Mouse (Mus musculus) hindbrain, postnatal 0 days (tissue): Measurements from ENCODE around the gene Pjvk. TPM values are rescaled to one million over a fixed set of nuclear protein-coding genes. Genes with fewer than 3 reads are reported as not detected.

Experiments used
- ATAC-seq: fragments of 200-750 bp; cut with Nextera tagmentation; 2 replicates; pipeline ENCODE4 v1.8.0; 2017; ENCODE audit warnings: mild to moderate bottlenecking, moderate TSS enrichment, moderate library complexity
- DNase-seq: peaks from one replicate; pipeline ENCODE4 v3.0.0-alpha.2; 2015; ENCODE audit warnings: low spot score
- H3K27ac ChIP-seq: fragments of 300-500 bp; sonication (generic); 2 replicates; pipeline ENCODE4 v1.5.1; 2014; ENCODE audit warnings: mild to moderate bottlenecking
- H3K27me3 ChIP-seq: fragments of 300-500 bp; sonication (generic); 2 replicates; pipeline ENCODE4 v1.6.1; 2014; ENCODE audit warnings: low read length, mixed read lengths; ENCODE audit not compliant: insufficient read depth
- H3K36me3 ChIP-seq: fragments of 300-500 bp; sonication (generic); 2 replicates; pipeline ENCODE4 v1.6.1; 2014; ENCODE audit warnings: low read length, mixed read lengths; ENCODE audit not compliant: insufficient read depth
- H3K4me1 ChIP-seq: fragments of 300-500 bp; sonication (generic); 2 replicates; pipeline ENCODE4 v1.6.1; 2014; ENCODE audit warnings: antibody characterized with exemption, low read length, mixed read lengths; ENCODE audit not compliant: insufficient read depth
- H3K4me2 ChIP-seq: fragments of 300-500 bp; sonication (generic); 2 replicates; pipeline ENCODE4 v1.6.1; 2014; ENCODE audit warnings: low read depth, mild to moderate bottlenecking, low read length, moderate library complexity, mixed read lengths
- H3K4me3 ChIP-seq: fragments of 300-500 bp; sonication (generic); 2 replicates; pipeline ENCODE4 v1.5.1; 2014; ENCODE audit warnings: low read length
- H3K9ac ChIP-seq: fragments of 300-500 bp; sonication (generic); replicated peaks from 2 replicates; pipeline ENCODE4 v1.6.1; 2014; ENCODE audit warnings: mild to moderate bottlenecking, low read length, moderate library complexity, mixed read lengths
- H3K9me3 ChIP-seq: fragments of 300-500 bp; sonication (generic); 2 replicates; pipeline ENCODE4 v1.6.1; 2016; ENCODE audit warnings: low read length, mixed read lengths
- CTCF ChIP-seq: IDR thresholded peaks from 2 replicates; pipeline ENCODE4 v1.5.1; 2016; ENCODE audit warnings: antibody characterized with exemption, control low read depth, low read depth
- WGBS: fragments of 180-500 bp; shearing (Covaris S2); extraction: QIAGEN DNeasy Blood & Tissue Kit; methylation state at CpG from one replicate; pipeline ENCODE4 v1.1.7; 2014; 5-methylcytosine and 5-hydroxymethylcytosine counted together
- polyA plus RNA-seq: library from polyadenylated mRNA; unstranded; fragments of >200 nt; fragmentation: Nextera tagmentation; extraction: Ambion mirVana; gene quantifications from 2 replicates; pipeline ENCODE4 v1.2.1, GENCODE M21; 2015
- total RNA-seq: library from RNA; depleted of rRNA; stranded (reverse); fragments of >200 nt; gene quantifications from 2 replicates; pipeline ENCODE4 v1.2.3, GENCODE M21; 2014; rRNA removed

Gene Pjvk
- total RNA-seq, result 0.18 and 0.37 TPM in 2 replicates
- polyA plus RNA-seq, result 0.63 and 1.5 TPM in 2 replicates

GRCm38 (mm10) chr2:76647883-76648570, at the start of gene Pjvk, which contains the start of gene Prkra:
Gene Pjvk (plus strand): TSS chr2:76648476.
Gene Prkra (minus strand): TSS chr2:76648015.
- WGBS, result under 1% methylated on average over 39 of the region's 42 CpGs
- Histone ChIP-seq H3K4me2 (peak within 1 kb of the TSS; percentile 67), H3K27ac (peak within 1 kb of the TSS; percentile 92), H3K4me1 (peaks cover 14% of the 10 kb centered on the region), H3K27me3 (no peaks in the 10 kb centered on the region), H3K9ac (peak within 1 kb of the TSS; percentile 83), H3K36me3 (peaks cover 3% of the 10 kb centered on the region; the same call in 1 of the 2 replicates), H3K4me3 (peak within 1 kb of the TSS; percentile 77), H3K9me3 (no peaks in the 10 kb centered on the region)
- peak; percentile 9; the same call in 1 of the 2 replicates for TF ChIP-seq CTCF
- ATAC-seq (peak; percentile 98), DNase-seq (peak; percentile 98)

GRCm38 (mm10) chr2:76599214-76599613, 49.1 kb upstream of the Pjvk start:
- Histone ChIP-seq H3K36me3 (peaks cover 11% of the 10 kb centered on the region), H3K4me3 (no peak overlapping the region), H3K9ac (no peak overlapping the region), H3K9me3 (no peaks in the 10 kb centered on the region), H3K27ac (no peak overlapping the region), H3K4me2 (no peak overlapping the region), H3K27me3 (no peaks in the 10 kb centered on the region), H3K4me1 (no peaks in the 10 kb centered on the region)
- WGBS, result 68% methylated on average over 5 of the region's 5 CpGs
- DNase-seq (no peak), ATAC-seq (no peak)
- peak; percentile 24 for TF ChIP-seq CTCF

DNA sequence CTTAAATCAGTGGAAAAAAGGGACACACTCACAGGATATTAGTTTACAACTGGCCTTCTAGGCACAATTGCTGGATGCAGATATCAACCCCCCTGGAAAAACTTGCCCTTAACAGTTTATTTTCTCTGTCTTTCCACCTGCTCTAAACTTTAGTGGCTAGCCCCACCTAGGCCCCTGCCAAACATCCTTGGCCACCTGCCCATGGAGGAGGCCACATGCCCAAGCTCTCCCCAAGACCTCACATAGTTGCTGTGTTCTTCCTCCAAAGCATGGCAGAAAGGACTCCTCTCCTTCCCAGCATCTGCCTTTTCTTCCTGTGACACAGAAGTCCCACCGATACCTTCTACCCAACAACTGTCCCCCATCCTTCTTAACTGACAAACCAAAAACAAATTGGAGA, 46.0 kb upstream of the Pjvk start:
- 95% methylated on average over 1 of the region's 1 CpGs for WGBS
- no peak for ATAC-seq

GRCm38 (mm10) chr2:76606704-76607103, 41.6 kb upstream of the Pjvk start:
- Histone ChIP-seq H3K4me1 (no peaks in the 10 kb centered on the region), H3K4me3 (no peak overlapping the region), H3K36me3 (no peaks in the 10 kb centered on the region), H3K9ac (no peak overlapping the region), H3K9me3 (no peaks in the 10 kb centered on the region), H3K27ac (no peak overlapping the region), H3K4me2 (no peak overlapping the region), H3K27me3 (no peaks in the 10 kb centered on the region)
- WGBS, result 93% methylated on average over 3 of the region's 3 CpGs
- no peak for ATAC-seq
- no peak for TF ChIP-seq CTCF
- DNase-seq, result no peak

More for the DNA sequence above, 46.0 kb upstream of the Pjvk start:
- Histone ChIP-seq H3K4me2 (no peak overlapping the region), H3K9ac (no peak overlapping the region), H3K36me3 (no peaks in the 10 kb centered on the region), H3K27me3 (no peaks in the 10 kb centered on the region), H3K4me3 (no peak overlapping the region), H3K27ac (no peak overlapping the region), H3K9me3 (no peaks in the 10 kb centered on the region), H3K4me1 (no peaks in the 10 kb centered on the region)
- DNase-seq, result no peak
- TF ChIP-seq CTCF, result no peak

DNA sequence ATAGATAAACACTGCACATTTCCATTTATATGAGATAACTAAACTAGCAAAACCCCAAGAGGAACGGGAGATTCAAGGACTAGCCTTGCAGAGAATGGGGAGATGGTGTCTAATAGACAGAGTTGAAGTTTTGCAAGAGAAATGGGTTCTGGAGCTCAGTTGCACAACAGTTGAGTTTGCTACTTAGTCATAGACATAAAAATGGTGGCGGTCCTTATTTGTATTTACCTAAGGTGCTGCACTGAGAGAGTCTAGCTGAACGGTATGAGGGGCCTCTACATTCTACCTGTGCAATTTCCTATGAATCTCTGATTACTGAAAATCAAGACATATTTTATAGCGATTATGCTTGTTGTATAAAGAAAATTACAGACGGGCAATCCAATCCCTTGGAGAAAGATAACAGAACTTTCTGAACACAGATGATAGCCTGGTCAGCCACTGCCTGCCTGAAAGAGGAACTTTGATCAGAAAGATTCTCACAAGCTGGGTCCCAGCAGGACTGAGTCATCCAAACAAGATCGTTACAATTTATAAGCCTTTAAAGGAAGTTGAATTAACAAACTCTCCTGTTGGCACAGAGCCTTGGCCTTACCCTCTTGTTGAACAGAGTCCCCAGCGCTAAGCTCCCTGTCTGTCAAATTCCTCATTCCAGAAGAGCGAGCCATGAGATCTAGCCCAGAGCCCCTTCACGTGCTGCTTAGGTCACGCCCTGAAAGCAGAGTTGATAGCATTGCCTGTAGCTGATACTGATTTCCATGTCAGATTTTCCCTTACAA, 37.8 kb upstream of the Pjvk start:
- Histone ChIP-seq H3K27ac (no peak overlapping the region), H3K27me3 (no peaks in the 10 kb centered on the region), H3K4me1 (no peaks in the 10 kb centered on the region), H3K4me2 (no peak overlapping the region), H3K36me3 (no peaks in the 10 kb centered on the region), H3K9me3 (no peaks in the 10 kb centered on the region), H3K4me3 (no peak overlapping the region), H3K9ac (no peak overlapping the region)
- no peak for TF ChIP-seq CTCF
- no peak for ATAC-seq
- DNase-seq, result no peak
- WGBS, result 79% methylated on average over 10 of the region's 10 CpGs

DNA sequence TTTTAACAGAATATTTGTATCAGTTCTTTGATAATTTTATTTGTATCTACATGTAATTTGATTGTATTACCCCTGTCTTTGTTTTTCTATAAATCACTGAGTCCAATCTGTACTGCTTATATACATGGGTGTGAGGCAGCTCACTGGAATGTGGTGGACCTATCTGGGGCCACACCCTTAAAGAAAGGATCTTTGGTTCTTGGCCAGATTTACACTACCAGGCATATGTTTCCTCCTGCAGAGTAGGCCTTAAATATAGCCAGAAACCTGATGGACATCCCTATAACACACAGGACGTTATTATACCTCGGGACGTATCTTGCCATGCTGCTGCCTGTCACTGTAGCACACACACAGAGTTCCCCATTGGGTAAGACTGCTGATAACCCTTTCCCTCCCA, 36.3 kb upstream of the Pjvk start:
- Histone ChIP-seq H3K9ac (no peak overlapping the region), H3K9me3 (no peaks in the 10 kb centered on the region), H3K27ac (no peak overlapping the region), H3K4me1 (no peaks in the 10 kb centered on the region), H3K4me2 (no peak overlapping the region), H3K27me3 (no peaks in the 10 kb centered on the region), H3K4me3 (no peak overlapping the region), H3K36me3 (no peaks in the 10 kb centered on the region)
- DNase-seq (no peak), ATAC-seq (no peak)
- WGBS, result 79% methylated on average over 3 of the region's 3 CpGs
- no peak for TF ChIP-seq CTCF
